Mouse (Mus musculus) erythroblast, embryonic 14.5 days (primary cell): Measurements from ENCODE around the gene Camk1d. TPM values are rescaled to one million over a fixed set of nuclear protein-coding genes. Genes with fewer than 3 reads are reported as not detected.

Experiments used
- H3K27me3 ChIP-seq: 2 replicates; pipeline ENCODE4 v1.6.1; 2012; ENCODE audit warnings: inconsistent platforms; ENCODE audit not compliant: control insufficient read depth
- H3K36me3 ChIP-seq: 2 replicates; pipeline ENCODE4 v1.6.1; 2012; ENCODE audit warnings: mild to moderate bottlenecking, inconsistent platforms; ENCODE audit not compliant: control insufficient read depth
- H3K4me1 ChIP-seq: 2 replicates; pipeline ENCODE4 v1.6.1; 2012; ENCODE audit warnings: inconsistent platforms; ENCODE audit not compliant: control insufficient read depth
- H3K4me3 ChIP-seq: replicated peaks from 2 replicates; pipeline ENCODE3; 2012; ENCODE audit warnings: moderate library complexity, mild to moderate bottlenecking, inconsistent platforms
- H3K9me3 ChIP-seq: 2 replicates; pipeline ENCODE4 v1.6.1; 2012; ENCODE audit warnings: low read length, inconsistent platforms, mixed read lengths; ENCODE audit not compliant: control insufficient read depth
- GATA1 ChIP-seq: IDR thresholded peaks from 2 replicates; pipeline ENCODE4 v1.6.1; 2012; ENCODE audit warnings: low read length, inconsistent platforms, mixed read lengths
- TAL1 ChIP-seq: IDR thresholded peaks from 3 replicates; pipeline ENCODE4 v1.6.1; 2012; ENCODE audit warnings: low read length, inconsistent platforms, mixed read lengths
- polyA plus RNA-seq: library from polyadenylated mRNA; stranded (reverse); fragments of >175 nt; gene quantifications from 2 replicates; pipeline ENCODE4 v1.2.3, GENCODE M21; 2012

The Camk1d gene
- polyA plus RNA-seq, 1 experiment: 0.02 TPM

DNA sequence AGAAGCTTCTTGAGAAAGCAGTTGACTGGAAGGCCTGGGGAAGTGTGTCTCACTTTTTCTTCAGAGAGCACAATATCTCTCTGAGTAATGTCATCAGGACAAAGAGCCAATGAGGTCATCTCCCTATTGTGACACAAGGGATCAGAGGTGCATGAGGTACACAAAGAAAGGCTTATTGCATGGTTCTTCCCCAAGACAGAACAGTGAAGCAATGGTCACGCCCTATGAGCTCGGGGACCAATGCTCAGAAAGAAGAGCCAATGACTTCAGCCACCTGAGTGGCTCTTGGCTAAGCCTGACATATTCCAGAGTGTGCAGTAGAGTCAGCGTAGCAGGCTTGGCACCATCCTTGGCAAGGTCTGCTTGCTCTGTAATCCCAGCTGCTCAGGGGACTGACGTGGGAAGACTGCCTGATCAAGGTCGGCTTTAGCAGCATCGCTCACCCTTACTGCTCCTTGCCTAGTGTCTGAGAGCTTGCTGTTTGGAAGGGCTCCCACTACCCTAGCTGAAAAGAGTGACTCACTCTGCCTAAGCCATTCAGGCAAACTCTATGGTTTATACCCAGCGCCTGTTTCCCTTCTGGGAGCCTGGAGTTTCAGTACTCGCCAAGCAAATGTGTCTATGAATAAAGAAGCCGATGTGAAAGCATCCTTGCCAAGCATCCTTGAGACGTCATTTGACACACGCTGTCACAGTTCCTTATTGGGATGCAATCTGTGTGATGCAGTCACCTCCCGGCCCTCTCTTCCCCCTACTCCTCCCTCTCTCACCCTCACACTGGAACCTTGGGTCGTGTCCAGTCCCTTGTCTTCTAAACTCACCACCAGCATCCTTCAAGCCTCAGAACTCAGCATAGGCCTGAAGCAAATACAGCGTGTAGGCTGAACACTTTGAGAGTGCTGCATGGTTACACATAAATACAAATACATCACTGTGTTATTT, 77.2 kb downstream of the Camk1d start:
- TF ChIP-seq TAL1 (no peak), GATA1 (no peak)
- no peaks in the 10 kb centered on the region for H3K27me3 ChIP-seq
- no peaks in the 10 kb centered on the region for H3K4me1 ChIP-seq
- H3K4me3 ChIP-seq: no peak overlapping the region
- H3K9me3 ChIP-seq: no peaks in the 10 kb centered on the region
- no peaks in the 10 kb centered on the region for H3K36me3 ChIP-seq

DNA sequence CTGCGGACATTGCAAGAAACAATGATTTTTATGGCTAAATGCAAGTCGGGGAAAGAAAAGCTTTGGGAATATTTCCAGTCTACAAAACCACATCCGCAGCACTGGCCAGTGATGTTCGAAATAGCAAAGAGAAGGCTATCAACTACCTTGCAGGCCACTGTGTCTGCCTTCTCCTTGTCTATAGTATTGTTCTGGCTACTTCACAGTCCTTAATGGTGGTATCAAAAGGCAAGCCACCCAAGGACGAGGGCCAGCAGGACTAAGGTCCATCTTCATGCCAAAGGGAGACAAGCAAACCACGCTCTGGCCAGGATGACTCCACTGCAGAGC, 82.0 kb downstream of the Camk1d start:
- no peak for TF ChIP-seq TAL1
- no peak for TF ChIP-seq GATA1
- Histone ChIP-seq H3K4me3 (no peak overlapping the region), H3K27me3 (no peaks in the 10 kb centered on the region), H3K9me3 (no peaks in the 10 kb centered on the region), H3K4me1 (no peaks in the 10 kb centered on the region), H3K36me3 (no peaks in the 10 kb centered on the region)

DNA sequence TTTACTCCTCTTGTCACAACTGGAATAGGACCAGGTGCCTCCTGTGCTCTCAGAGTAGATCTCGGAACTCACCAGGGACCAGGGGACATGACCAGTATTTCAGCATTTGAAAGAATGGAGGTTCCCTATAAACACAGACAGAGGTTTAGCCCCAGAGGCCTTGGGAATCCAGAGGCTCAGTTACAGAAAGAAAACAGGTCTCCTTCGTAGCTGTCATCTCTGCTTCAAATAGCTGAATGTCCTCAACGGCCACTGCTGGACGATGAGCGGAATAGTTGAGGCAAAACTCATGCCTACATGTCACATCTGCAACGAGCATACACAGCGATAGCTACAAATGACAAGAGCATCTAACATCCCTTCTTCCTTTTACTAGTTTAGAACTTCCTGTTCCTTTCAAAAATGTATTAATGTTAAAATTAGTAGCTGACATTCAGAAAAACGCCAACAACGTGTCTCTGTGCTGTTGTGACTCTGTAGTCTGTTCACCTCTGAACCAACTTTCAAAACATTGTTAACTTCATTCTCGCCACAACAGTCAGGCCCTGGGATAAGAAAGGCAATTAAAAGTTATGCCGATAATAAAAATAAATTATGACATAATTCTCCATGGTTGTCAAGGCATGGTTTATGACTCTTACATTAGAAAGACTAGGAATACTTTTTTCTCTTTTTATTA, 82.5 kb downstream of the Camk1d start:
- Histone ChIP-seq H3K4me3 (no peak overlapping the region), H3K36me3 (no peaks in the 10 kb centered on the region), H3K4me1 (no peaks in the 10 kb centered on the region), H3K9me3 (no peaks in the 10 kb centered on the region), H3K27me3 (no peaks in the 10 kb centered on the region)
- TF ChIP-seq GATA1 (no peak), TAL1 (no peak)

- H3K27me3 ChIP-seq: no peaks in the 10 kb centered on the region
- no peaks in the 10 kb centered on the region for H3K4me1 ChIP-seq
- H3K36me3 ChIP-seq: no peaks in the 10 kb centered on the region
- TF ChIP-seq TAL1: no peak
- no peak for TF ChIP-seq GATA1
- H3K4me3 ChIP-seq: no peak overlapping the region
- H3K9me3 ChIP-seq: no peaks in the 10 kb centered on the region
Measured at GRCm38 (mm10) chr2:5630710-5631109, 83.6 kb downstream of the Camk1d start.

GRCm38 (mm10) chr2:5624379-5624778, 89.9 kb downstream of the Camk1d start:
- no peaks in the 10 kb centered on the region for H3K36me3 ChIP-seq
- H3K27me3 ChIP-seq: no peaks in the 10 kb centered on the region
- no peak for TF ChIP-seq GATA1
- no peak for TF ChIP-seq TAL1
- peaks cover 5% of the 10 kb centered on the region for H3K4me1 ChIP-seq
- no peak overlapping the region for H3K4me3 ChIP-seq
- no peaks in the 10 kb centered on the region; the same call in 1 of the 2 replicates for H3K9me3 ChIP-seq

DNA sequence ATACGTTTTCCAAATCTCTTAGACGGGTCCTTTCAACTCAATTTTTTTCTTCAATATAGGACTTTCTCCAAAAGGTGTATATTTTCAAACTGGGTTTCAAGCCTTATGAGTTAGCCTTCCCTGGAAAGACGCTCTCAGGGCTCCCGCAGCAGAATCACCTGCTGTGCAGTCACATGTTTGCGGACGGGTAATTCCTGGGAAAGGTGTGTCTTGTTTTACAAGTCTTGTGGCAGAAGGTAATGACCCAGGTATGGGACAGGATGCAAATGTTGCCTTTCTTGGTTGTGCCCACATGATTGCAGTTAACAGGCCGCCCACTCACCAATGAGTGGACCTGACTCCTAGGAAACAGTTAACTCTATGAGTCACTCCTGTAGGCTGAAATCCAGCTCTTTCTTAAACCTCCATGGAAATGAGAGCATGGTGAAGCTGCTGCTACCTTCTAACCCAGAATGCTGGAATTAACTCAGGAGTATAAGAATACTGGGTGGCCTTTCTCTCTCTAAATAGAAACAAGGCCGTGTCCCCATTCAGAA, 95.9 kb downstream of the Camk1d start:
- Histone ChIP-seq H3K4me3 (no peak overlapping the region), H3K9me3 (no peaks in the 10 kb centered on the region; the same call in 1 of the 2 replicates), H3K4me1 (peaks cover 20% of the 10 kb centered on the region), H3K27me3 (no peaks in the 10 kb centered on the region), H3K36me3 (no peaks in the 10 kb centered on the region)
- TF ChIP-seq TAL1 (no peak), GATA1 (no peak)

GRCm38 (mm10) chr2:5614896-5615295, 99.4 kb downstream of the Camk1d start:
- no peak for TF ChIP-seq GATA1
- no peak for TF ChIP-seq TAL1
- no peaks in the 10 kb centered on the region for H3K27me3 ChIP-seq
- H3K4me3 ChIP-seq: no peak overlapping the region
- H3K4me1 ChIP-seq: peaks cover 20% of the 10 kb centered on the region
- no peaks in the 10 kb centered on the region for H3K36me3 ChIP-seq
- no peaks in the 10 kb centered on the region for H3K9me3 ChIP-seq

DNA sequence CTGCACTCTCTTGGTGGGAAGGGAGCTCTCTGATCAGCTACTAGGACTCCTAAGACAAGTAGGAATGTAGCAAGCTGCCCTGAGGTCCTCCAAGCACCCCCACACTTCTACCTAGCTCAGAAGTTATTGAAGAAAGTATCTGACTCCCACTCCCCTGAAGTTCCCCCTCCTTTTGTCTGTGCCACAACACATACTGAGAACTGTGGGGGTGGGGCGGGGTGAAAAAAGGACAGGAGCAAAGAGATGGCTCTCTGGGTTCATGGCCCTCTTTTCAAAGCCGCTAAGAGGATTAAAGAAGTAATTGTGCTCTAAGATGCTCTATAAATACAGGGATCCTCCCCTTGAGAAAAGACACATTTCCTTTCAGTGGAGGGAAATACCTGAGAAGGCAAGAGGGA, 100.0 kb downstream of the Camk1d start:
- no peak for TF ChIP-seq TAL1
- TF ChIP-seq GATA1: no peak
- no peaks in the 10 kb centered on the region for H3K9me3 ChIP-seq
- H3K4me3 ChIP-seq: no peak overlapping the region
- no peaks in the 10 kb centered on the region for H3K36me3 ChIP-seq
- H3K4me1 ChIP-seq: peaks cover 20% of the 10 kb centered on the region
- no peaks in the 10 kb centered on the region for H3K27me3 ChIP-seq

DNA sequence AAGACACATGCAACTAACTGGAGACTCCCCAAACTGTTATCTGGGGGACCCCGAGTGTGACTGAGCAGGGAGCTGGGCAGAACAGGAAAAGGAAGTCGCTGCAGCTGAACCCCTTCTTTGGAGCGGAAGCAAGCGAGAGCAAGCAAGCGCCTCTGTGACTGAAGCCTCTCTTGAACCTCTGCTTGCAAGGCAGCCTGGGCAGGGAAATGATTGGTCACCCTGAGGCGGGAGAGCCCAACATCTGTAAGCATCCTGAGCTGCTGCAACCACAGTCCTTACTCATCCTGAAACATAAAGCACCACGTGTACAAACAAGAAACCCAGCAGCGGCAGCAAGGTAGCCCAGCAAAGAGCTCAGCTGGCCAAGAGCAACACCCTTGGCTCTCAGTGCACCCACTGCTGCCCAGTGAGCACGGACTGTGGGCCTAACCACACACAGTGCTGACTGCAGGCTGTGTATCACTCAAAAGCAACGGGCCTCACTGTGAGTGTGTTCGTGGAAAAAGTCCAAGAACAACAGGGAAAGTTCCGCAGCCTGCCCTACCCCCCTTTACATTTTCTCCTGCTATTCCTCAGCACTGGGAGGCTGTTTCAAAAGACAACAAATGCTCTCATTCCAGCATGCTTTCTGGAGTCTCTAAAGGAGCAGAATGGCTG, 100.5 kb downstream of the Camk1d start:
- TF ChIP-seq GATA1 (no peak), TAL1 (no peak)
- Histone ChIP-seq H3K36me3 (no peaks in the 10 kb centered on the region), H3K4me3 (no peak overlapping the region), H3K27me3 (no peaks in the 10 kb centered on the region), H3K9me3 (no peaks in the 10 kb centered on the region), H3K4me1 (peaks cover 20% of the 10 kb centered on the region)
